Mouse (Mus musculus) limb, embryonic 14.5 days (tissue): ENCODE measurements around the gene Agap3. TPM values are rescaled to one million over a fixed set of nuclear protein-coding genes. Genes with fewer than 3 reads are reported as not detected.

ENCODE experiments used
- ATAC-seq: fragments of 200-750 bp; cut with Nextera tagmentation; 2 replicates; pipeline ENCODE4 v1.8.0; 2017; ENCODE audit warnings: low read depth, moderate number of reproducible peaks, moderate TSS enrichment; ENCODE audit not compliant: low FRiP score
- DNase-seq: peaks from one replicate; pipeline ENCODE4 v3.0.0-alpha.2; 2015; ENCODE audit warnings: low spot score
- H3K27ac ChIP-seq: fragments of 300-500 bp; sonication (generic); replicated peaks from 2 replicates; pipeline ENCODE4 v1.5.1; 2014; ENCODE audit warnings: low read depth, mild to moderate bottlenecking, low read length, moderate library complexity, mixed read lengths
- H3K27me3 ChIP-seq: fragments of 300-500 bp; sonication (generic); 2 replicates; pipeline ENCODE4 v1.6.1; 2014; ENCODE audit warnings: low read length, mixed read lengths; ENCODE audit not compliant: control insufficient read depth, insufficient read depth
- H3K36me3 ChIP-seq: fragments of 300-500 bp; sonication (generic); 2 replicates; pipeline ENCODE4 v1.6.1; 2014; ENCODE audit warnings: mild to moderate bottlenecking, low read length, moderate library complexity, mixed read lengths; ENCODE audit not compliant: control insufficient read depth, insufficient read depth
- H3K4me1 ChIP-seq: fragments of 300-500 bp; sonication (generic); 2 replicates; pipeline ENCODE4 v1.6.1; 2014; ENCODE audit warnings: antibody characterized with exemption, low read length, mixed read lengths; ENCODE audit not compliant: control insufficient read depth, insufficient read depth
- H3K4me2 ChIP-seq: fragments of 300-500 bp; sonication (generic); replicated peaks from 2 replicates; pipeline ENCODE4 v1.6.1; 2014; ENCODE audit warnings: low read depth, mild to moderate bottlenecking, low read length, moderate library complexity; ENCODE audit not compliant: severe bottlenecking
- H3K4me3 ChIP-seq: fragments of 300-500 bp; sonication (generic); replicated peaks from 2 replicates; pipeline ENCODE4 v1.5.1; 2014; ENCODE audit warnings: low read length
- H3K9ac ChIP-seq: fragments of 300-500 bp; sonication (generic); 2 replicates; pipeline ENCODE4 v1.6.1; 2014; ENCODE audit warnings: mild to moderate bottlenecking, low read depth, low read length, moderate library complexity; ENCODE audit not compliant: severe bottlenecking
- H3K9me3 ChIP-seq: fragments of 300-500 bp; sonication (generic); 2 replicates; pipeline ENCODE4 v1.6.1; 2016; ENCODE audit warnings: low read length; ENCODE audit not compliant: control insufficient read depth
- POLR2A ChIP-seq: fragments of 200-500 bp; IDR thresholded peaks from 2 replicates; pipeline ENCODE4 v1.8.0; 2012; ENCODE audit warnings: inconsistent platforms, mild to moderate bottlenecking, moderate library complexity, borderline replicate concordance; ENCODE audit not compliant: insufficient read depth, insufficient read length; ENCODE audit errors: extremely low read depth
- WGBS: fragments of 180-500 bp; shearing (Covaris S2); extraction: QIAGEN DNeasy Blood & Tissue Kit; methylation state at CpG from one replicate; pipeline ENCODE4 v1.1.7; 2014; 5-methylcytosine and 5-hydroxymethylcytosine counted together
- polyA plus RNA-seq, 2 experiments: library from polyadenylated mRNA; depleted of rRNA in 1 of 2; stranded (reverse) in 1 of 2; unstranded in 1 of 2; fragments of >200 nt; fragmentation: Nextera tagmentation in 1 of 2; extraction: Ambion mirVana in 1 of 2; gene quantifications; 2 replicates each; pipeline versions ENCODE4 v1.2.1 to v1.2.3; 2012 to 2014

The Agap3 gene
- polyA plus RNA-seq, 2 experiments, result 57.9 to 103 TPM

DNA sequence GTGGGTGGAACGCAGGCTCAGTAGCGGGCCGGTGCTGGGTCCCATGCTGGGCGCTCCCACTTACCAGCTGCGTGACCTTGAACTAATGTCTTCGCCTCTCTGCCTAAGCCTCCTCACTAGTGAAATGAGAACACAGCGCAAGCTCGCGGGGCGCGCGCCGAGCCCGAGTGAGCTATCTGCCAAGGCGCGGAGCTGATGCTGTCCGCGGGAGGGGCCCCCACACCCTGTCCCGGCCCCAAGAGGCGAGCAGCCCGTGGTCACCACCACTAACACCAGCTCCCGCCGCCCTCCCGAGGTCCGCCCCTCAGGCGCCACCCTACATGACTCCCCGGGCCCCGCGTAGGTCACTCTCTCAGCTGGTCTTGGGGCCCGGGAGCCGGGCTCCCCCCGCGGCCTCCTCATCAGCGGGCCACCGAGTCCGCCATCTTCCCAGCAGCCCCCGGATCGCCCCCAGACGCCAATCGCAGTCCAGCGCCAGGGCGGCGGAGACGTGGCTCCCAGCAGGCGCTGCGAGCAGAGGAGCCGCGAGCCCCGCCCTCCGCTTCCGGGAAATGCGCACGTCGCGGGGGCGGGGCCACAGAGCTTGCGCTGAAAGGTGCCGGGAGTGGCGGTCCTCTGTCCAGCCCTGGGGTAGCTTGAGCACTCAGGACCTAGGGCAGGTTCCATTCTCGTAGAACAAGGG is 7.1 kb upstream of the Agap3 start, which contains the start of gene Fastk:
TSS of gene Fastk (minus strand) at position 542 of the 682 bp plus-strand sequence.
- Histone ChIP-seq H3K4me3 (peak within 1 kb of the TSS; percentile 94), H3K4me2 (peak within 1 kb of the TSS; percentile 86), H3K4me1 (peaks cover 21% of the 10 kb centered on the region), H3K36me3 (peaks cover 35% of the 10 kb centered on the region), H3K9me3 (no peaks in the 10 kb centered on the region), H3K9ac (peak within 1 kb of the TSS; percentile 94), H3K27ac (peak within 1 kb of the TSS; percentile 92), H3K27me3 (no peaks in the 10 kb centered on the region)
- ATAC-seq, result peak; percentile 88
- TF ChIP-seq POLR2A, result peak; percentile 87; the same call in 1 of the 2 replicates
- peak; percentile 93 for DNase-seq
- under 1% methylated on average over 45 of the region's 60 CpGs for WGBS

DNA sequence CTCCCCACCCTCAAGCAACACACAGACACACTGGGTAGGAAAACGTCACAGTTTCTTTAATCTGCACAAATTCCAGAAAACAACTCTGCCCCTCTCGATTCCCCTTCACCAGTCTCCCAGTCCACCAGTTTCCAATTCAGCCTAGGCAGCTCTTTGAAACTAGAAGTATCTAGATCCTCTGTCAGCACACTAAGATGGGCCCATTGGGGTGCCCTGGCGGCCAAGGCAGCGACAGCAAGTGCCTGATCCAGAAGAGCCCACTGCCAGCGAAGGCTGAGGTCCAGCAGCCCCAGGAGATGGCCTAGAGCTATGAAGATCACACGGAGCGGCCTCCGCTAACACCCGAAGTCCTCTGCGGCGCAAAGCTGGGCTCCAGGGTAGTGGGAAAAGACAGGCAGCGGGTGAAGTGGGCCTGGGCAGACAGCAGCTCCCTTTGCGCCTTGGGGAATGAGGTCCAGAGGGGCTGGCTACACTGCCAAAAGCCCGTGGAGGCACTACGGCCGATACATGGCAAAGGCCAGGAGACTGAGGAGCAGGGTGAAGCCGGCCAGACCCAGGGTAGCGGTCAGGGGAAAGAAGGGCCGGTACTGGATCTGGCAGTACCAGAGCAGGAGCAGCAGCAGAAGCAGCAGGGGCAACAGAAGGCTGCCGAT is 6.4 kb upstream of the Agap3 start:
- ATAC-seq (no peak), DNase-seq (no peak)
- no peak for TF ChIP-seq POLR2A
- Histone ChIP-seq H3K4me1 (peaks cover 21% of the 10 kb centered on the region), H3K4me2 (peak overlapping the region; percentile 86), H3K27ac (peak overlapping the region; percentile 92), H3K4me3 (peak overlapping the region; percentile 94), H3K9me3 (no peaks in the 10 kb centered on the region), H3K27me3 (no peaks in the 10 kb centered on the region), H3K9ac (peak overlapping the region; percentile 94), H3K36me3 (peaks cover 29% of the 10 kb centered on the region)
- WGBS, result 54% methylated on average over 20 of the region's 20 CpGs

DNA sequence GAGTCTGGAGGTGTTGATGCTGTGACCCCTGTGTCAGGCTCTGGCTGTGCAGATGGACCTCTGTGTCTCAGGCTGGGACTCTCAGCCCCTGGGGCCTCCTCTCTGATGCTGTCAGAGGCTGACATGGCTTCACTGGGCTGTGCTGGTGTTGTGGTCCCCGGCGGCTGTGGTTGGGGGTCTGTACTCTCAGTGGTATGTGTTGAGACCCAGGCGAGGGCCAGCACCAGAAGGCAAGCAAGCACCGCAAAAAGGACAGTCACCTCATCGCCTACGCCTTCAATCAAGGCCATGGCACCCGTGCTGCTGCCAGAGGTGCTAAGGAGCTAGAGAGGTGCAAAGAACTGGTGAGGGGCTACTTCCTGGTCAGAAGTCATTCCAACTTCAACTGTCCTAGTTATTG is 5.3 kb upstream of the Agap3 start:
- Histone ChIP-seq H3K4me2 (peak overlapping the region; percentile 77; the same call in 1 of the 2 replicates), H3K4me3 (no peak overlapping the region; the same call in 1 of the 2 replicates), H3K27ac (no peak overlapping the region), H3K9ac (no peak overlapping the region), H3K9me3 (no peaks in the 10 kb centered on the region), H3K4me1 (peaks cover 27% of the 10 kb centered on the region), H3K27me3 (no peaks in the 10 kb centered on the region), H3K36me3 (peaks cover 18% of the 10 kb centered on the region)
- 86% methylated on average over 7 of the region's 7 CpGs for WGBS
- TF ChIP-seq POLR2A, result no peak
- DNase-seq (no peak), ATAC-seq (no peak)

DNA sequence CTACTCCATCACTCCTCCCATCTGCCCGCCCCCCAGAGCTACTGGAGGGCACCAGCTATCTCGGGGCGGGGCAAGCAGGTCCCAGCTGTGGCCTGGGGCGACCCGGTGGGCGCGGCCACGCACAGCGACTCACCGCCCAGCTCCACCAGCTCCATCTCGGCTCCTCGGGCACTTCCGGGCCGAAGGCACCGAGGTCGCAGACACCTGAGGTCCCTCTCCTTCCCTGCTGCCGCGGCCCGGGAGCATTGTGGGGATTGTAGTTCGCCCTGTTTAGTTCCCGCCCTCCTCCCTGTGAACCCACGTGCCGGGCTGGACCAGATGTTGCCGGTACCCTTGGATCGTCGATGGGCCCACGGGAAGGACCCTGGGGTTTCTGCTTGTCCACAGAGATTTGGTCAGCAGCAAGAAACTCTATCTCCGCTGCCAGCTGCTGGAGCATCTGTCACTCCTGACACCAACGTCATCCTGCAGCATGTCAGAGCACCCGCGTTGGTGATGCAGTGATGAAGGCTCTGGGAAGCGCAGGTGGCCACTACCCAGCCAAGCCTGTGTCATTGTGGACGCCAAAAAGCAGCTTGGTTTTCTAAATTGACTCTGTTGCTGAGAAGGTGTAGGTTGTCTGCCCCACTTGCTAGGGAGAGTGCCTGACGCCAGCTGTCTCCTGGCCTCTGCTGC is 4.2 kb upstream of the Agap3 start, which contains the start of gene Tmub1:
TSS of gene Tmub1 (minus strand) at position 231 of the 675 bp plus-strand sequence.
- no peaks in the 10 kb centered on the region for H3K9me3 ChIP-seq
- H3K36me3 ChIP-seq, result peaks cover 9% of the 10 kb centered on the region
- DNase-seq (peak; percentile 63), ATAC-seq (peak; percentile 39)
- no peak within 1 kb of the TSS for H3K27ac ChIP-seq
- H3K27me3 ChIP-seq, result no peaks in the 10 kb centered on the region
- whole genome bisulfite sequencing, result 2% methylated on average over 34 of the region's 34 CpGs
- peak within 1 kb of the TSS; percentile 48 for H3K9ac ChIP-seq
- 0 out of 2 replicates have a peak, but pooled peaks have one; percentile 12 for TF ChIP-seq POLR2A
- peaks cover 27% of the 10 kb centered on the region for H3K4me1 ChIP-seq
- peak within 1 kb of the TSS; percentile 77 for H3K4me2 ChIP-seq
- peak within 1 kb of the TSS; percentile 59 for H3K4me3 ChIP-seq

DNA sequence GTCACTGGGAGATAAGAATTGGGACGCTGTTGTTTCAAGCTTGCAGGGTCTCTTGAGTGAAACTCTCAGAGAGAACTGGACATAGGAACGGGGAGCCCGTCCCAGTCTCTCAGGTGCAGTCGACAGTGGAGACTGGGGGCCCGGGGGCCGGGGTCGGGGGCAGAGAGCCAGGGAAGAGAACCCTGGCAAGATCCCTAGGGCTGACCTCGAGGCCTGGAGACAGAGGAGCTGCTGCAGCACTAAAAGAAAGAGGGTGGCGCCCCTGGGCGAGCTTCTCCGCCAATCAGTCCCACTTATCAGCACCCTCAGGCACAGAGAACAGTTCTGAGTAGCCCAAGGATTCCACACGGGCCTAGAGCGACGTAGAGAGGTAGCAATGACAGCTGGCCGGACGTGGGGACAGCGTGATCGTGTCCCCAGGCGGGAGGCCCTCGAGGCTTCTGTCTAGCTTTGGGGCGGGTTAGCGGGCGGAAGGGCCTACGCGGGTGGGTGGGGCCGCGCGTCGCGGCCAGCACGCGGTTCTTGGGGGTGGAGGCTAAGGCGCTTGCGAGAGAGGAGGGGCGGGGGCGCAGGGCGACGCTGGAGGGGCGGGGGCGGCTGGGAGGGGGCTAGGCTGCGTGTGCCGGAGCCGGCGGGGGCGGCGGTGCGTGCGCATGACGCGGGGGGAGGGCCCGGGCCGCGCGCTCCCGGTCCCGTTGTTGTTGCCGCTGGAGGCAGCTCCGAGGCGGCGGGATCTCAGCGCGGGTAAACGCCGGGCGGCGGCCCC is 530 bp upstream of the Agap3 start:
- peaks cover 38% of the 10 kb centered on the region for H3K4me1 ChIP-seq
- peak; percentile 86 for ATAC-seq
- TF ChIP-seq POLR2A, result peak; percentile 53; the same call in 1 of the 2 replicates
- peak overlapping the region; percentile 91 for H3K4me3 ChIP-seq
- H3K27me3 ChIP-seq, result no peaks in the 10 kb centered on the region
- DNase-seq, result peak; percentile 87
- no peaks in the 10 kb centered on the region; the same call in 1 of the 2 replicates for H3K36me3 ChIP-seq
- no peaks in the 10 kb centered on the region for H3K9me3 ChIP-seq
- 3% methylated on average over 37 of the region's 66 CpGs for WGBS
- peak overlapping the region; percentile 88 for H3K27ac ChIP-seq
- peak overlapping the region; percentile 87 for H3K9ac ChIP-seq
- H3K4me2 ChIP-seq, result peak overlapping the region; percentile 98
